Mouse (Mus musculus) brain, embryonic 18.5 days (tissue): ENCODE data around the gene Ankmy1.

Source experiments
- DNase-seq: peaks from one replicate; pipeline ENCODE4 v3.0.0-alpha.2; 2012; ENCODE audit warnings: low read depth, low spot score

Ankmy1 gene

DNA sequence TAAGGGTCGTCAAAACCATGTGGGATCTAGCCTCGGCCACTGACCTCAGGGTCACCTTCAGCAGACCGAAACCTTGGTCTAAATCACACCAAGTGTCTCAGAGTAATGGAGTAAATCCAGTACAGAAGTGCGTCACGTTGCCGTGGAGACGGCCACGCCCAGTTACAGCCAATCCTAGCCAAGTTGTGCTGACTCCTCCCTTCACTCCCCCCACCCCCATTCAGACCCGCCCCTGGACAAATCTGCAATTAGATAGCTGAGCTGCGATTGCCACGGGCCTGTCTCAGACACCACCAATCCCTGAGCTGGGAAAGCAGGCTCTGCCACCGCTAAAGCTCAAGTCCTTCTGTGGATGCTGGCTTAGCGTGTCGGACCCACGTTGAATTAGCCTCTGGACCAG is at the start of gene Ankmy1:
Gene Ankmy1 (minus strand): TSS at position 121 of the 400 bp plus-strand sequence.
- DNase-seq, result no peak

DNA sequence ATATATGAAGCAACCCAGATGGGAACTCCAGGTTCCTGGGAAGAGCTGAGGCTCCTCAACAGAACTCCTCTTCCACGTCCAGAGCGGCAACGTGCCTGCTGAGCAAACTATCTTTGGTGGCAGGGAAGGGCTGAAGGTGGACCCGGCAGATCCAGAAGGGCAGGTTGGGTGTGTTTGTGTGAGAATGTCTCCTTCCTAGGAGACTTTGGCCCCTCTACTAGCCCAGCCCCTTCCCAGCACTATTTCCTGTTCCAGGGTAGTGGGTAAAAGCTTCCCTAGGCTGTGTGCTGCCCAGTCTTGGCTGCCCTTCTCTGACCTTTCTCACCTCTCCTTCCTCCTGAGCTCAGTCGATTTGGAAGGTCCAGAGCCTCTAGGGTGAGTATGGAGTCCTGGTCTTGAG is 47.9 kb upstream of the Ankmy1 start, which contains the start of gene Gpr35:
Gene Gpr35 (plus strand): TSS at position 259 of the 400 bp plus-strand sequence.
- no peak for DNase-seq

DNA sequence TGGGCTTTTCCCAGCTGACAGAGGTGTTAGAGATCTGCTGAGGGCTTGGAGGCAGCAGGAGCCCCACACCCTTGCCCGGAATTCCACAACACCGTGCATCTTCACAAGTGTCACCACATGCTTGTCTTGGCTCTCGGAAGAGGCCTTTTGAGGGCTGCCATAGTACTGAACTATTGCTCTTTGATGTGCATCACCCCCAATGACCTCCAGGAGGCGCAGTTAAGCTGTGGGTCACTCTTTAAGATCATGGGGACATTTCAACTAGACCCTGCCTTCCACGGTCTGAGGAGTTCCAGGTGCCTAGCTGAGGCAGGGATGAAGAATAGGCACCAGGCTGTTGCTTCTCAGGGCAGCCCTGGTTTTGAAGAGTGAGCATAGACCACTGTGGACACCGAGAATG is 46.7 kb upstream of the Ankmy1 start:
- no peak for DNase-seq

DNA sequence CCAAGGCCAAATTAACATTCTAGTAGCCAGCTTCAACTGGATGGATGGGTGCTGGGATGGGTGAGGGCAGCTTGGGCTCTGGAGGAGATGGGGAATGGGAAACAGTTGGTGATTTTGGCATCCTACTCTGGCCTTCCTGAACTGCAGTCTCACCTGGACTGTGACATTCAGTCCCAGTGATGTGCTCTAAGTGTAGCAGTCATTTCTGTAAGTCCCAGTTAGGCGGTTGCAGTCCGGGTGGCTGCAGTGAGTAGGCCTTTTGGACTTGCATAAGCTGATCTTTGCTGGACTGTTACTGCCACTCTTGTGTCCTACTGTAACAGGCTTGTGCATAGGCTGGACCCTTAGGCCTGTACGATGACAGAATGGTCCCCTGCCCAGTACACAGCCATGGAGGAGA is 45.3 kb upstream of the Ankmy1 start:
- no peak for DNase-seq

DNA sequence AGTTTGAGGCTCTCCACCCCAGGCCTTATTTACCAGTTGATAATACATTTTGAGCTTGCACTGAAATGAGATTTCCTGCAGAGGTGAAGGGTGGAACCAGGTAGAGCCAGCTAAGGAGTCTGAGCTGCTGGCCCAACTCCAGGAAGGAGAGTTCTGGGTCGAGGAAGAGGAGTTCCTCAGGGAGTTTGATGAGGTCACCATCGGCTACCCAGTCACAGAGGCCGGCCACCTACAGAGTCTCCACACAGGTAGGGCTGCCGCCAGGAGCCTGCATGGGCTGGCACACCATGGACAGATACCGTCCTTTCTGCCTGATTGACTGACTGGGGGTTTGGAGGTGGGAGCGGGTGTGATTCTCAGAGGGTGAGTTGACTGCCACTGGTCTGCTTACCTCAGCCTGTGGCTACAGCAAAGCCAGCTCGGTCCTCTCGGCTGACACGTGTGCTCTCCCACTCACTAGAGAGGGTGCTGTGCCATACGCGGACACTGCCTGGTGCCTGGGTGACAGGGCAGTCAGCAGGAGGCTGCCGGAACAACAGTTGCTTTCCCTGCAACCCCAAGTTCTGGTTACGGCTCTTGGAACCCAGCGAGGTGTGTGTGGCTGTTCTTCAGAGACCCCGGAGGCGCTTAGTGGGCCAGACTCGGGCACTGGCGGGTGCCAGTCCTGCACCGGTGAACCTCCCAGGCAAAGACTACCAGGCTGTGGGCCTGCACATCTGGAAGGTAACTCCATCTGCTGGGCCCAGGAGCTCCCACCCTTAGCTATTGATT is 40.7 kb upstream of the Ankmy1 start:
- DNase-seq, result no peak

- no peak for DNase-seq
Measured at GRCm38 (mm10) chr1:92939746-92940145, 37.0 kb upstream of the Ankmy1 start.

GRCm38 (mm10) chr1:92937797-92938196 is 35.1 kb upstream of the Ankmy1 start:
- no peak for DNase-seq

- DNase-seq, result no peak
Measured at GRCm38 (mm10) chr1:92936467-92936866, 33.8 kb upstream of the Ankmy1 start.

- no peak for DNase-seq
Measured at GRCm38 (mm10) chr1:92935977-92936376, 33.3 kb upstream of the Ankmy1 start.

DNA sequence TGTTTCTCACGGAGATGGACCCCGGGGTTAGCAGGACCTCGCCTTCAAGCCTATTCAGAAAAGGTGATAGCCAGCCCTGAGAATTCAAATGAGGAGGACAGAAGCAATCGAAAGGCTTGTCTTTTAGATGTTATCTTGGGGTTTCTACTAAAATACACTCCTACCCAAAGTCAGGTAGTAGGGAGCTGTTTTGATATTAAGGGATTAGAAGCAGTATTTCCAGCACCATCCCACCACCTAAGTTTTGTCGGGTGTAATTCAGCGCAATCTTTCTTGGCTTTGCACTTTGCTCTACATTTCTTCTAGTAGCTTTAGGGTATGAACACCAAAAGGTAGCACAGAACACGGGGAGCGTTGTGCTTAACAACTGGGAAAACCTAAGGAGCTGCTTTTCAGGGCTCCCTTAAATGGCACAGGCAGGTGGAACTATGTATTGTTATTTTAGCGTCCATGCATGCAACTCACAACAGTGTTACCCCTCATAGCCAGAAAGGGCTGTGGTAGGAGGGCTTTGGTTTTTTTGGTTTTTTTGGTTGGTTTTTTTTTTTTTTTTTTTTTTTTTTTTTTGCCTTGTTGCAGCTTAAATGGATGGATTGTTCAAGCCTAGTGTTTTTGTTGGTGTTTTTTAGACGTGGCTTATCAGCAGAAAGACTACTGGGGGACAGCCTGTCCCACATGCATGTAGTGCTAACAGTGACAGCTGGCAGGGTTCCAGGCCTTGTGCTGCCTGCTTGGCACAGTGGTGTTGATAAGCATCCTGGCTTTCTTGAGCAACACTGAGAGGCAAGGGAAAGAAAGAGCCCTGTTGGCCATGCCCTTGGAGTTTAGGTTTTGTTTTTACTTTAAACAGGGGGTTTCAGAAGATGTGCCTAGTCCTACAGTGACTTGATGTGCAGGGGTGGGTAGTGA is 32.6 kb upstream of the Ankmy1 start:
- DNase-seq, result no peak

GRCm38 (mm10) chr1:92934182-92934827 is 31.6 kb upstream of the Ankmy1 start, which contains the start of gene Capn10:
TSS of gene Capn10 (plus strand) at chr1:92934376.
- peak; percentile 97 for DNase-seq

- DNase-seq, result no peak
Measured at GRCm38 (mm10) chr1:92933611-92934010, 30.9 kb upstream of the Ankmy1 start.

GRCm38 (mm10) chr1:92930171-92930706 is 27.5 kb upstream of the Ankmy1 start:
- no peak for DNase-seq

DNA sequence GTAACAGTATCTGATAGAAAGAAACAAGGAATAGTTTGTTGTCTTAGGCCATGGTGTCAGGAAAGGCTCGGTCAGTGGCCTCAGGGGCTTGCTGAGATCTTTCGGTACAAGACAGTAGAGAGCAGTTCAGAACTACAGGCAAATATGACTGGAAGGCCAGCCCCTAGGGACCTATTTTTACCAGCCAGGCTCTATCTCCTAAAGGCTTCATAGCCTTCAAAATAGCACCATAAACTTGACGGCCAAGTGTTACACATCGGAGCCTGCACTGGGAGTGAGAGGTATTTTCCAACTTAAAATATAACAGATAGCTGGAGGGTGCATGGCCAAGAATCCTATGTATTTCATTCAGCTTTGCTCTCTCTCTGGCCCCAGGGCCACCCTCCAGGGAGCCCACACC is 18.8 kb upstream of the Ankmy1 start:
- no peak for DNase-seq

GRCm38 (mm10) chr1:92920474-92921200 is 17.9 kb upstream of the Ankmy1 start:
- DNase-seq, result no peak

GRCm38 (mm10) chr1:92919775-92920174 is 17.1 kb upstream of the Ankmy1 start:
- no peak for DNase-seq

DNA sequence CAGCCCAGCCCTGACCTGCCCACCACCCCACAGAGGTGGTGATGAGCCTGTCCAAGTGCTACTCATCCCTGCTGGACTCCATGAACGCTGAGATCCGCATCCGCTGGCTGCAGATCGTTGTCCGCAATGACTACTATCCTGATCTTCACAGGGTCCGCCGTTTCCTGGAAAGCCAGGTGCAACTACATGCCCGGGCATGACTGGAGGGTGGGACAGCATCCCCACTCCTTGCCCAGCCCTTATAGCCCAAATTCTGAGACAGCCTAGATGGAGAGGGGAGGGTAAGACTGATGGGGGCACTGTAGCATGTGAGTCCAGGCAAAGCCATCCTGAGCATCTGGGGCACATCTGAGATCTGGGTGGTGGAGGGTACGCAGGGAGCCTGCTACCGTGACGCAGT is 16.4 kb upstream of the Ankmy1 start:
- DNase-seq, result no peak

GRCm38 (mm10) chr1:92916725-92917124 is 14.0 kb upstream of the Ankmy1 start:
- no peak for DNase-seq

DNA sequence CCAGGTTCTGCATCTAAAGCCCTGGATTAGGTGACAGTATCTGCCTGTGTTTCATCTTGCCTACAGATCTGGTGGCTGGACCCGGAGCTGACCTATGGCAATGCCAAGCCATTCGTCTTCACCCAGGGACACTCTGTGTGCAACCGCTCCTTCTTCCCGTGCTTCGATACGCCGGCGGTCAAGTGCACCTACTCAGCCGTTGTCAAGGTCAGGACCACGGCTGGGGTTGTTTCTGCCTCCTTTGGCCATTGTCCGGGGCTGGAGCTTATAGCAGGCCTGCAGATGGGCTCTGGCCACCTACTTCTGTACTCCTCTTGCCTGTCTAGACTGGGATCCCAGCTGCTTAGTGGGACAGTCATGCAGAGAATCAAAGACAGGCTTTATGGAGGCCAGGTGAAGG is 12.3 kb upstream of the Ankmy1 start:
- no peak for DNase-seq

DNA sequence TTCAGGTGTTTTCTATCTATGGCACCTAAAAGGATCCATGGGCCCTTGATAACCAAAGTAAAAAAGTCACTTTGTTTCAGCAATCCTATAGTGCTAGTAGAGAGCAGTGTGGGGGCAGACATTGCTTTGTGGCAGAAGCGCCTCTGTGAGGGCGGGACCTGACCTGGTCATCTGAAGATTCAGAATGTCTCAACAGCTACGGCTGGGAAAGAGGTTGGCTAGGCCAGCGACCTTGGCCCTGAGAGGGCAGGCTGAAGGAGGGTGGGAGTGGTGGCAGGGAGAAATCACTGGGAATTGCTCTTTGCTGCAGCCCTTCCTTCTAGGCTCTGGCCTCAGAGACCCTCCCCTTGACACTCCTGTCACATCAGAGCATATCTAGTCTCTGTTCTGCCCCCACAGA is 11.5 kb upstream of the Ankmy1 start:
- DNase-seq, result no peak

DNA sequence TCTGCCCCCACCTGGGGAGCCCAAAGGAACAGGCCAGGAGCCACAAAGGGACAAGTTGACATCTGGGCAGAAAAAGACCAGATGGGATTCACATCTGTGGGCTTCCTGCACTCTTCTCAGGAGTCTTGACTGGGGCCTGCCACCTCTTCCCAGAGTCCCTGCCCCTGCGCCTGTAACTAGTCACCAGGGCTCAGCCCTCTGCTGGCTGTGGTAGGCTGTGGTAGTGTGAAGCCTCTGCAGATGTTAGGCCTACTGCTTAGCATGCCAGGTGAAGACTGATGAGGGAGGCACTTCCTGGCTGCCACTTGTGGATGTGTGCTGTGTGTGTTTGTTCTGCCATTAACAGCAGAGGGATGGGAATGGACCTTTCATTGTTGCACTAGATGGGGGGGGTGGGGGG is 9.6 kb upstream of the Ankmy1 start:
- no peak for DNase-seq
